Mouse (Mus musculus) hindbrain, embryonic 15.5 days (tissue): ENCODE measurements around the gene Ddhd1. TPM values are rescaled to one million over a fixed set of nuclear protein-coding genes. Genes with fewer than 3 reads are reported as not detected.

Experiments used
- ATAC-seq: fragments of 200-750 bp; cut with Nextera tagmentation; 2 replicates; pipeline ENCODE4 v1.8.0; 2017; ENCODE audit warnings: low read depth, moderate number of reproducible peaks, moderate TSS enrichment; ENCODE audit not compliant: low FRiP score
- H3K27ac ChIP-seq: fragments of 300-500 bp; sonication (generic); replicated peaks from 2 replicates; pipeline ENCODE4 v1.5.1; 2015; ENCODE audit warnings: mild to moderate bottlenecking, inconsistent platforms
- H3K27me3 ChIP-seq: fragments of 300-500 bp; sonication (generic); 2 replicates; pipeline ENCODE4 v1.6.1; 2015; ENCODE audit warnings: control low read depth, inconsistent platforms
- H3K36me3 ChIP-seq: fragments of 300-500 bp; sonication (generic); 2 replicates; pipeline ENCODE4 v1.6.1; 2015; ENCODE audit warnings: control low read depth, inconsistent platforms
- H3K4me1 ChIP-seq: fragments of 300-500 bp; sonication (generic); replicated peaks from 2 replicates; pipeline ENCODE4 v1.6.1; 2015; ENCODE audit warnings: control low read depth, inconsistent platforms
- H3K4me2 ChIP-seq: fragments of 300-500 bp; sonication (generic); 2 replicates; pipeline ENCODE4 v1.6.1; 2015; ENCODE audit warnings: moderate library complexity, mild to moderate bottlenecking, inconsistent platforms
- H3K4me3 ChIP-seq: fragments of 300-500 bp; sonication (generic); 2 replicates; pipeline ENCODE4 v1.5.1; 2015; ENCODE audit warnings: mild to moderate bottlenecking, inconsistent platforms
- H3K9ac ChIP-seq: fragments of 300-500 bp; sonication (generic); 2 replicates; pipeline ENCODE4 v1.6.1; 2015; ENCODE audit warnings: inconsistent platforms
- H3K9me3 ChIP-seq: fragments of 300-500 bp; sonication (generic); 2 replicates; pipeline ENCODE4 v1.6.1; 2016; ENCODE audit warnings: control low read depth, inconsistent platforms
- WGBS: fragments of 180-500 bp; shearing (Covaris S2); methylation state at CpG from one replicate; pipeline ENCODE4 v1.1.7; 2015; 5-methylcytosine and 5-hydroxymethylcytosine counted together
- polyA plus RNA-seq: library from polyadenylated mRNA; unstranded; fragments of >200 nt; fragmentation: Nextera tagmentation; extraction: Ambion mirVana; gene quantifications from 2 replicates; pipeline ENCODE4 v1.2.1, GENCODE M21; 2015

The Ddhd1 gene
- 19.8 and 21.2 TPM in 2 replicates for polyA plus RNA-seq

GRCm38 (mm10) chr14:45657641-45658611, at the start of gene Ddhd1:
Gene Ddhd1, minus strand, starts transcription at chr14:45658143.
- peaks cover 43% of the 10 kb centered on the region for H3K4me1 ChIP-seq
- WGBS = under 1% methylated on average over 98 of the region's 123 CpGs
- H3K27me3 ChIP-seq = no peaks in the 10 kb centered on the region
- H3K9me3 ChIP-seq = no peaks in the 10 kb centered on the region
- peak within 1 kb of the TSS; percentile 96 for H3K4me3 ChIP-seq
- H3K27ac ChIP-seq = peak within 1 kb of the TSS; percentile 96
- peak within 1 kb of the TSS; percentile 96 for H3K9ac ChIP-seq
- ATAC-seq = peak; percentile 95
- H3K4me2 ChIP-seq = peak within 1 kb of the TSS; percentile 84
- H3K36me3 ChIP-seq = no peaks in the 10 kb centered on the region

- H3K27me3 ChIP-seq = no peaks in the 10 kb centered on the region
- no peaks in the 10 kb centered on the region; the same call in 1 of the 2 replicates for H3K9me3 ChIP-seq
- no peaks in the 10 kb centered on the region for H3K4me1 ChIP-seq
- WGBS = 57% methylated on average over 3 of the region's 3 CpGs
- H3K36me3 ChIP-seq = no peaks in the 10 kb centered on the region
- H3K4me3 ChIP-seq = no peak overlapping the region
- no peak overlapping the region for H3K27ac ChIP-seq
- no peak overlapping the region for H3K4me2 ChIP-seq
- ATAC-seq = no peak
- no peak overlapping the region for H3K9ac ChIP-seq
These were observed 49.4 kb upstream of the Ddhd1 start for GRCm38 (mm10) chr14:45707176-45707910.

DNA sequence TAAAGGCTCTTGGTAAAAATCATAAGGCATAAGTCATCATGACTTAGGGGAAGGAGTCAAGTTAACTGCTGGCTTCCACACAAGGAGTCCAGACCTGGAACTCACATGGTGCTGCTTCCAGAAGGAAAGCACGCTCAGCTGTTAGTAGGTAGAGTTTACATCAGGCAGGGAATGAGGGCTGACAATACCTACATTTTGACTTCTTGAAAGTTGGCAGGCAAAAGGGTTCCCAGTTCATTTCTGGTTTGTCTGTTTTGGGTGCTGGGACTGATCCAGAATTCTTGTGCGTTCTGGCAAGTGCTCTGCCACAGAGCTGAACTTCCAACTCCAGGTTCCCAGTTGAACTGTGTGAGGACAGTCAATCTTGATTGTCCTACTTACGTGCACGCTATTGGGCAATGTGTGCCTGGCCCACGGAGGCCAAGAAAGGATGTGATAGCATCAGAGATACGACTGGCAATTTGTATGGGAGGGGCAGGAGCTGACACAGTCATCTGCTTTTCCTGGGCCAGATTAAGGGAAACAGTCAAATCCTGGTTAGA, 42.2 kb upstream of the Ddhd1 start:
- Histone ChIP-seq H3K4me1 (no peaks in the 10 kb centered on the region), H3K27me3 (no peaks in the 10 kb centered on the region), H3K4me2 (no peak overlapping the region), H3K9ac (no peak overlapping the region), H3K36me3 (no peaks in the 10 kb centered on the region), H3K4me3 (no peak overlapping the region), H3K9me3 (no peaks in the 10 kb centered on the region; the same call in 1 of the 2 replicates), H3K27ac (no peak overlapping the region)
- ATAC-seq = no peak
- 83% methylated on average over 6 of the region's 6 CpGs for WGBS

GRCm38 (mm10) chr14:45698867-45699266, 40.9 kb upstream of the Ddhd1 start:
- H3K9me3 ChIP-seq = no peaks in the 10 kb centered on the region
- no peak overlapping the region for H3K9ac ChIP-seq
- H3K4me1 ChIP-seq = no peaks in the 10 kb centered on the region
- H3K27ac ChIP-seq = no peak overlapping the region
- no peak overlapping the region for H3K4me2 ChIP-seq
- H3K4me3 ChIP-seq = no peak overlapping the region
- 62% methylated on average over 3 of the region's 3 CpGs for WGBS
- H3K27me3 ChIP-seq = no peaks in the 10 kb centered on the region
- no peaks in the 10 kb centered on the region for H3K36me3 ChIP-seq
- ATAC-seq = no peak

DNA sequence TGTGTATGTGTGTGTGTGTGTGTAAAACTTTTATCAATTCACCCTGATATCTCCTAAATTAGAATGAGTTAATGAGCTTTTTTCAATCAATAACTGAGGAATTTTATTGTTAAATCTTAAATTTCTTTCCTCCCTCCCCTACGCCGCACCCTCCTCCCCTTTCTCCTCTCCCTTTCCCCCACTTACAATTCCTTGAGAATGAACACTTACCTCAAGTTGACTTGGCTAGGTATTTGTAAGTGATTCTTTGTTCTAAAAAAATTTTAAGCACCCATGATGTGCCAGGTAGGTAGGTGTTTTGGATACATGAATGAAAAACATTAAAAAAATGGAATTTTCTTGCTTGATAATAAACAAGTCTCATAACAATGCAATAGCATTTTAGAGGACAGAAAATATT, 38.2 kb upstream of the Ddhd1 start:
- Histone ChIP-seq H3K9ac (no peak overlapping the region), H3K27ac (no peak overlapping the region), H3K4me2 (no peak overlapping the region), H3K4me1 (no peaks in the 10 kb centered on the region), H3K36me3 (no peaks in the 10 kb centered on the region), H3K4me3 (no peak overlapping the region), H3K9me3 (no peaks in the 10 kb centered on the region), H3K27me3 (no peaks in the 10 kb centered on the region)
- 96% methylated on average over 2 of the region's 2 CpGs for WGBS
- ATAC-seq = no peak

DNA sequence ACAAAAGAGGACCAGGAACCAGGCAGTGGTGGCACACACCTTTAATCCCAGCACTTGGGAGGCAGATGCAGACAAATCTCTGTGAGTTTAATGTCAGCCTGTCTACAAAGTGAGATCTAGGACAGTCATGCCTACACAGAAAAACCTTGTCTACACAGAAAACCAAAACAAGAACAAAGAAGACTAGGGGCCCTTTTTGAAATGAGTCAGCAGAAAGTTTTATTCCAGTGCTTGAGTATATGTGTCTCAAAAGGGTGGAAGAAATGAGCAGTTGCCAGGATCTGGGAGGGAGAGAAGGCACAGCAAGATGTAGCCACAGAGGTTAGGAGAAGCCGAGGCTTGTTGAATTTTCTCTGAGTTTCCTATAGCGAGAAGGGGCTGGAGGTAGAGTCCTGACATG, 35.9 kb upstream of the Ddhd1 start:
- H3K4me2 ChIP-seq = no peak overlapping the region
- H3K27ac ChIP-seq = no peak overlapping the region
- H3K9ac ChIP-seq = no peak overlapping the region
- ATAC-seq = no peak
- peaks cover 4% of the 10 kb centered on the region for H3K4me1 ChIP-seq
- no peaks in the 10 kb centered on the region for H3K9me3 ChIP-seq
- 96% methylated on average over 2 of the region's 2 CpGs for WGBS
- no peaks in the 10 kb centered on the region for H3K27me3 ChIP-seq
- no peaks in the 10 kb centered on the region for H3K36me3 ChIP-seq
- H3K4me3 ChIP-seq = no peak overlapping the region

GRCm38 (mm10) chr14:45690520-45691246, 32.7 kb upstream of the Ddhd1 start:
- Histone ChIP-seq H3K4me1 (peaks cover 4% of the 10 kb centered on the region), H3K4me2 (peak overlapping the region; percentile 59), H3K27ac (peak overlapping the region; percentile 76), H3K9ac (peak overlapping the region; percentile 55), H3K36me3 (no peaks in the 10 kb centered on the region), H3K27me3 (no peaks in the 10 kb centered on the region), H3K9me3 (no peaks in the 10 kb centered on the region), H3K4me3 (peak overlapping the region; percentile 45)
- 2% methylated on average over 16 of the region's 16 CpGs for WGBS
- peak; percentile 96 for ATAC-seq

DNA sequence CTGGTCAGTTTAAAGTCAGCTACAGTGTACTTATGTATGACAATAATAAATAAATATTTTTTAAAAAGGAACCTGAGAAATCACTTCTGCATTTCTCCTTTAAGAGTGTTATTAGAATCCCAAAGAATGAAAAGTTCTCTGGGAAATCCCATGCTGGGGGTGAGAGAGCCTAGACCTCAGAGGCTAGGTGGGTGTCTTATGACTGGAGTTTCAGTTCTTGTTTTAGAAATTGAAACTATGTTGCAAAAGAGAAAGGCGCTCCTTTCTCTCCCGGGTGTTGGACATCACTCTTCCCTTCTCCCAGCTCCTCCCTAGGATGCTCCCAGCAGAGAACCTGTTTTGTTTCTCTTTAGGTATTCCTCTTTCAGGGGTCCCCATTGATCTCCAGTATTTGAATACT, 27.4 kb upstream of the Ddhd1 start:
- H3K36me3 ChIP-seq = no peaks in the 10 kb centered on the region
- no peak for ATAC-seq
- no peak overlapping the region for H3K4me2 ChIP-seq
- WGBS = 87% methylated on average over 2 of the region's 2 CpGs
- peaks cover under 1% of the 10 kb centered on the region; the same call in 1 of the 2 replicates for H3K4me1 ChIP-seq
- H3K4me3 ChIP-seq = no peak overlapping the region
- H3K27me3 ChIP-seq = no peaks in the 10 kb centered on the region
- no peak overlapping the region for H3K9ac ChIP-seq
- H3K9me3 ChIP-seq = no peaks in the 10 kb centered on the region
- no peak overlapping the region for H3K27ac ChIP-seq

DNA sequence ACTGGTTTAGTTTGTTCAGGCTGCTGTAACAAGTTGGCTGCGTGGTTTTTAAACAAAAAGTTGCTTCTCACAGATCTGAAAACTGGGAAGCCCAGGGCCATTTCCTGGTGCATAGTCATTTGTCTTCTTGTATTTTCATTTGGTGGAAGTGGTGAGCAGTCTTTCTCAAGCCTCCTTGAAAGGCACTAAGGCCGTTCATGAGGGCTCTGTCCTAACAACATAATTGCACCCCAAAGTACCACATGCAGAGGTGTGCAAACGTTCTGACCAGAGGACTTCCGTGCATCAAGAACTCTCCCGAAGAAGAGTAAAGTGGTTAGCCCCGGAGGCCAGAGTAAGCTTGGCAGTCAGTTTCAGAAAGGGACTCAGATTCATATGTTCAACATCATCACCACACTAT, 18.8 kb upstream of the Ddhd1 start:
- no peak overlapping the region for H3K4me3 ChIP-seq
- no peak overlapping the region for H3K4me2 ChIP-seq
- no peak for ATAC-seq
- WGBS = 87% methylated on average over 6 of the region's 6 CpGs
- no peak overlapping the region for H3K9ac ChIP-seq
- no peak overlapping the region for H3K27ac ChIP-seq
- H3K36me3 ChIP-seq = no peaks in the 10 kb centered on the region
- H3K27me3 ChIP-seq = no peaks in the 10 kb centered on the region
- no peaks in the 10 kb centered on the region for H3K4me1 ChIP-seq
- no peaks in the 10 kb centered on the region for H3K9me3 ChIP-seq

GRCm38 (mm10) chr14:45668325-45668724, 10.4 kb upstream of the Ddhd1 start:
- Histone ChIP-seq H3K27me3 (no peaks in the 10 kb centered on the region), H3K4me2 (no peak overlapping the region), H3K9ac (no peak overlapping the region), H3K9me3 (no peaks in the 10 kb centered on the region), H3K4me1 (no peaks in the 10 kb centered on the region), H3K36me3 (no peaks in the 10 kb centered on the region), H3K4me3 (no peak overlapping the region), H3K27ac (no peak overlapping the region)
- ATAC-seq = no peak
- WGBS = 82% methylated on average over 4 of the region's 4 CpGs

- H3K4me1 ChIP-seq = no peaks in the 10 kb centered on the region
- H3K9ac ChIP-seq = no peak overlapping the region
- H3K36me3 ChIP-seq = no peaks in the 10 kb centered on the region
- no peak for ATAC-seq
- H3K4me3 ChIP-seq = no peak overlapping the region
- no peak overlapping the region for H3K4me2 ChIP-seq
- no peaks in the 10 kb centered on the region for H3K27me3 ChIP-seq
- H3K27ac ChIP-seq = no peak overlapping the region
- H3K9me3 ChIP-seq = no peaks in the 10 kb centered on the region
- 70% methylated on average over 2 of the region's 2 CpGs for WGBS
These were observed 9.3 kb upstream of the Ddhd1 start for GRCm38 (mm10) chr14:45667231-45667630.
